Mouse (Mus musculus): Measurements from ENCODE around the gene Pspc1.
"Not testable (repeated sequence)": the region's sequence is repeated elsewhere in the genome, so short reads cannot be mapped to it uniquely, and the experiment has no call there.

The Pspc1 gene

DNA sequence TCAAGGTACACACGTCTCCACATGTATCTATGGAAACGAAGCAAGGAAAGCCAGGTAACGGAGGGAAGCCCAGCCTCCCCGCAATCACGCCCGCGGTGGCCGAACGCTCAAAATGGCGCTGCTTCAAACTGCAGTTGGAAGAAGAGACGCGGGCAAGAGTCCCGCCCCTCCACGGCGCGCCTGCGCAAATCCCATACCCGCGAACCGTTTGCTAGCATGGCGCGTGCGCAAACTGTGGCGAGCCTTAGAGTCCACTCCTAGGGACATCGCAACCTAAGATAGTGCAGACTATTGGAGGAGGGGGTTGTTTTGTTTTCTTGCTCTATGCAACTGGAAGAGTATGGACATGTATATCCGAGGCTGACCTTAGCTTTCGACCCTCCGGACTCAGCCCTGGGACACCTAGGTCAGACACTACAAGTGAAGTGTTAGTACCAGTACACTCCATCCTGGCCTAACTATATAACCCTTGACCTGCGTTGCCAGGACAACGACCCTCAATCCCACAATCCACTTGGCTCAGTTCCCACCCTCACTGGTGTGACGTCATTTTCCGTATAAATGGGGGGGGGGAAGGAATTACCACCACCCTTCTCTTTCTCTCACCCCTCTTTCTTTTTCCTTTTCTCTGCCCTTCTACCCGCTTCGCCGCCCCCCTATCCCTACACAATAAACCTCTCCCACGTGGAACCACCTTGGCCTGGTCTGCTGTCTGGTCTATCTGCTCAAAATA lies at the start of gene Pspc1:
Pspc1 (minus strand) TSS at position 117 of the 733 bp plus-strand sequence.
- peak; percentile 89 to 95 for DNase-seq (ENCODE audit: low spot score in 2 of 2)

DNA sequence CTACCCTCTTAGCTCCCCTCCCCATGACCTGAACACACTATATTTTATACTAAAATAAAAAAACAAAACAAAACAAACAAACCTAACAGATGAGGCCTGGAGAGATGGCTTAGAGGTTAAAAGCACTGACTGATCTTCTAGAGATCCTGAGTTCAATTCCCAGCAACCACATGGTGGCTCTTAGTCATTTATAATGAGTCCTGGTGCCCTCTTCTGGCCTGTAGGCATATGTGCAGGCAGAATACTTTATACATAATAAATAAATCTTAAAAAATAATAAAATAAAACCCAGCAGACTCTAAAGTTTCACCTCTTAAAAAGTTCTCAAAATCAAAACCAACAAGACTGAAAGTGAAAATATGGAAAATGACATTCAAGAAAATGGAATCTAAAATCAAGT lies 46.4 kb upstream of the Pspc1 start:
- no peak for DNase-seq (ENCODE audit: low spot score in 2 of 2)

DNA sequence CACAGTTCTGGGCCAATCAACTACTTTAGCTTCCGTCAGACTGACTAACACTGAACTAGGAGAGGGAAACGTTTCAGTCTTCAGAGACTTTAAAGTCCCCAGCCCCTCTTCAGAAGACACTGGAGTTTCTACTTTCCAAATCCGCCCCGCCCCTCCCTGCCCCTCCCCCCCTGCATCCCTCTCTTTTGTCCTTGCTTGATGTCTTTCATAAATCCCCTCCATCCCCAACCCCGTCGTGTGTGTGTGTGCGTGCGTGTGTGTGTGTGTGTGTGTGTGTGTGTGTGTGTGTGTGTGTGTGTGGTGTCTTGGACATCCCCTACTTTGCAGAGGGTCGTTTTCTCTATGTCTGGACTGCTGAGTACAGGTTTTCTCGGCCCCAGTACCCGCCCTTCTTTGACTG lies 39.5 kb upstream of the Pspc1 start:
- DNase-seq (ENCODE audit: low spot score in 2 of 2) = no peak

- DNase-seq (ENCODE audit: low spot score in 2 of 2) = no peak
These were observed 39.0 kb upstream of the Pspc1 start for GRCm38 (mm10) chr14:56817131-56817530.

- no peak for DNase-seq (ENCODE audit: low spot score in 2 of 2)
These were observed 38.4 kb upstream of the Pspc1 start for GRCm38 (mm10) chr14:56816541-56816940.

GRCm38 (mm10) chr14:56812520-56813036 lies 34.5 kb upstream of the Pspc1 start:
- peak; percentile 44 to 75 for DNase-seq (ENCODE audit: low spot score in 2 of 2)

GRCm38 (mm10) chr14:56811701-56812339 lies 33.7 kb upstream of the Pspc1 start, which contains the start of gene Zmym5:
TSS of gene Zmym5 (minus strand) at chr14:56811716.
- peak; percentile 65 to 89 for DNase-seq (ENCODE audit: low spot score in 2 of 2)

DNA sequence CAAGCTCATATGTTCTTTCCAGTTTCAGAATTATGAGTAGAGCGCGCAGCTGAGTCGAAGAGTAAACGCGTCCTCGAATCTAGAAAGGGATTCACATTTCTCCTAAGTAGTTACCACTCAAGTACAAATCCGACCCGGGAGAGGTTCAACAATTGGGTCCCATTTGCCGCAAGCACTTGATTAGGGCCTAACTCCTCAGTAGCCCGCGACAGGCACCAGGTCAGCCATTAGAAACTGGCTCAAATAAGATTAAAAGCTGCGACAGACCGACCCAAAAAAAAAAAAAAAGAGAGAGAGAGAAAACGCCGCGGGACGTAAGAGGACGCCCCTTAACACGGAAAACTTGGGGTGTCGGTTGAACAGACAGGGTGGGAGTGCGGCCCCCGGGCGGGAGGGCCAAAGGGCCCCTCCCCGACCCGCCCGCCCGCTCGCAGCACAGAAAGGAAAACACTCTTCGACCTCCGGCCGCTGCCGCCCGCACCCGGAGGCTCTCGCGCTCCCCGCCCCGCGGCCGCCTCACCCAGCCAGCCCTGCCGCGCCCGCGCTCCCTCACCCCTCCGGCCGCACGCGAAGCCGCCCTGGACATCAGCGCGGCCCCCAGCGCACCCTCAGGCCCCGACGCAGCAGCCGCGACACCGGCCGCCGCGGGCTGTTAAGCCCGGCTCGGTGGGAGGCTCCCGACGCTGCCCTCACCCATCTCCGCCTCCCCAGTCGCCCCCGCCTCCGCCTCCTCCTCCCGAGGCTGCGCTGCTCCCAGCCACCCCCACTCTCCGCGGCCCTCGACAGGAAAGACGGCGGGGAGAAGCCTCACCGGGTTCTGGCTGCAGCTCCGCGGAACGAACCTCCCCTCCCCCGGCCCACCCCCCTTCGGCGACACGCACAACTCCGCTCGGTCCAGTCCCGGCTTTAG lies 32.9 kb upstream of the Pspc1 start:
- DNase-seq (ENCODE audit: low spot score in 2 of 2) = peak in 1 of 2 experiments; percentile 28

DNA sequence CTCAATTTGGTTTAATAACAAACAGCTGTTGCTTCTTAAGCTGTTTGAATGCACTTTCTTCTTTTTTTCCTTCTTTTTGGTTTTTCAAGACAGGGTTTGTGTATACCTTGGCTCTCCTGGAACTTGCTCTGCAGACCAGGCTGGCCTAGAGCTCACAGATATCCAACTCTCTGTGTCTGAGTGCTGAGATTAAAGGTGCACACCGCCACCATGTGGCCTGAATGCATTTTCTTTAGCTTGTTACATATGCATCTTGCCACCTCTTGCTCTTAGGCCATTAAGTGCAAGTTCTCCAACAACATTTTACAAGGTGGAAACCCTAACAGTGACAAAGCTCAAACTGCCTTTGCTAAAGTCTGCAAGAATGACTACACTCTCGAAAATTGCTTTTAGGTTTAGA lies 15.1 kb upstream of the Pspc1 start:
- peak in 1 of 2 experiments; percentile 33 for DNase-seq (ENCODE audit: low spot score in 2 of 2)

DNA sequence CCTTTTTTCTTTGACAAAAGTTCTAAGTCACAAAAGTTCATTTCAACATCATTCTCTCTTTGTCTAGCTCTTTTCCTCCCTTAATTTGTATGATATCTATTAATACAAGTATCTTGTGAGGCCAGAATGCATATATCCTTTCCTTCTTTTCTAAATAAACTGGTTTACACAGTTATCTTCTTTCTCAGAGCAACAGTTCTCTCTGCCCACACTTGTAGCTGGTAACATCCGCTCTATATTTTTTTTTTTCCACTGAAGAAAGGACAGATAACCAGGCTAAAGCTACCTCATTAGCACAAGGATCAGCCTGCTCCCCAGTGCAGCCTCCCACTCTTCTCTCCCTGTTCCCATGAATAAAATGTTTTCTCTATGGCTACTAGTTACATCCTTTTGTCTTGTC lies 6.5 kb upstream of the Pspc1 start:
- DNase-seq (ENCODE audit: low spot score in 2 of 2) = no peak

DNA sequence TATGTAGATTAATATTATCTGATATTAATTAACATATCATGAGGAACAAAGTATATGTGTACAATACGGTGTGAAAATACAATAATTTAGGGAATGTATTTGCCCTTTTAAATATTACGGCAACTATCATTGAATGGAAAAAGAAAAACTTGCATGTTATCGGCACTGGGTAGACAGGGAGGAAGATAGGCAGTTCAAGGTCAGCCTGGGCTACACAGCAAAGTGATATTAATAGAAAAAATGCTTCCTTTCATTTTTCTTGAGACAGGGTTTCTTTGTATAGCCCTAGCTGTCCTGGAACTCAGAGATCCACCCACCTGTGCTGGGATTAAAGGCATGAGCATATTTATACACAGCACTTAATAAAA lies 801 bp upstream of the Pspc1 start:
- no peak for DNase-seq (ENCODE audit: low spot score in 2 of 2)

- DNase-seq (ENCODE audit: low spot score in 2 of 2) = peak; percentile 34 to 40
These were observed 568 bp downstream of the Pspc1 start for GRCm38 (mm10) chr14:56777360-56778136.

DNA sequence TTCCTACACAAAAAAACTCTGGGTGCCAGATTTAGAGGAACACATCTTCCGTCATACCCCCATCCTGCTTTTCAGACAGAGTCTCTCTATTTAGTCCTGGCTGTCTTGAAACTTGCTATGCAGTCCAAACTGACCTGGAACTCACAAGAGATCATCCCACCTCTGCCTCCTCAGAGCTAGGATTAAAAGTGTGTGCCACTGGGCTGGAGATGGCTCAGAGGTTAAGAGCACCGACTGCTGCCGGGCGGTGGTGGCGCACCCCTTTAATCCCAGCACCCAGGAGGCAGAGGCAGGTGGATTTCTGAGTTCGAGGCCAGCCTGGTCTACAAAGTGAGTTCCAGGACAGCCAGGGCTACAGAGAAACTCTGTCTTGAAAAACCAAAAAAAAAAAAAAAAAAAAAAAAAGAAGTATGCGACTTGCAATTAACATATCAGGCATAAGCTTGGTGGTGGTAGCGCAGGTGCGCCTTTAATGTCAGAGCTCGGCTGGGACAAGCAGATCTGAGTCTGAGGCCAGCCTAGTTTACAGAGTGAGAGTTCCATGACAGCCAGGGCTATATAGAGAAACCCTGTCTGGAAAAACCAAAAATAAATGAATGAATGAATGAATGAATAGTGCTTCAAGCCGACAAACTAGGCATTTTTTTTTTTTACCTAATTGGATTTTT lies 1.4 kb downstream of the Pspc1 start:
- DNase-seq (ENCODE audit: low spot score in 2 of 2) = no peak

DNA sequence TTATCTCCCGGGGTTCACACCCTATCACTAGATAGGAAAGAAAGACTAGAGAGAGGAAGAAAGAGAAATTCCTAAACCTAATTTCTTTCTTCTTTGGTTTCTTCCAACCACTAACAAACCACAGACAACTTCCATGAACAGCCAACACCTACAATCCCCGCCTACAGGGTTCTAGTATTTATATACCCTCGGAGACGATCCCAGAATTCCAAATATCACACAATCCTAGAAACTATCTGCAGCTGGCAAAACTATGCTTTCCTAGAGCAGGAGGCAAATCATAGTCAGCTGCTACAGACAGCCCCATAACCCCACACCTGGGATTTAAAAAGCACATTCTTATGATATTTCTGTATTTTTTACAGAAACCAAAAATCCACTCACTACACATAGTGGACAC lies 2.7 kb downstream of the Pspc1 start:
- no peak for DNase-seq (ENCODE audit: low spot score in 2 of 2)

GRCm38 (mm10) chr14:56766438-56766837 lies 11.7 kb downstream of the Pspc1 start:
- DNase-seq (ENCODE audit: low spot score in 2 of 2) = not testable (repeated sequence)

DNA sequence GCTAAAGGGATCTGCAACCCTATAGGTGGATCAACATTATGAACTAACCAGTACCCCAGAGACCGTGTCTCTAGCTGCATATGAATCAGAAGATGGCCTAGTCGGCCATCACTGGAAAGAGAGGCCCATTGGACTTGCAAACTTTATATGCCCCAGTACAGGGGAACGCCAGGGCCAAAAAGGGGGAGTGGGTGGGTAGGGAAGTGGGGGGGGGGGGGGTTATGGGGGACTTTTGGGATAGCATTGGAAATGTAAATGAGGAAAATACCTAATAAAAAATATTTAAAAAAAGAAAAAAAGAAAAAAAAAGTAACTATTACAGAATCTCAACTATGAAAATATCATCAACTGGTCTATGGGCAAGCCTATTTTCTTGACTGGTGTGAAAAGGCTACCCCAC lies 13.0 kb downstream of the Pspc1 start:
- DNase-seq (ENCODE audit: low spot score in 2 of 2) = not testable (repeated sequence)

GRCm38 (mm10) chr14:56751282-56751681 lies 26.8 kb downstream of the Pspc1 start:
- no peak for DNase-seq (ENCODE audit: low spot score in 2 of 2)

- no peak for DNase-seq (ENCODE audit: low spot score in 2 of 2)
These were observed 37.9 kb downstream of the Pspc1 start for GRCm38 (mm10) chr14:56740175-56740574.

DNA sequence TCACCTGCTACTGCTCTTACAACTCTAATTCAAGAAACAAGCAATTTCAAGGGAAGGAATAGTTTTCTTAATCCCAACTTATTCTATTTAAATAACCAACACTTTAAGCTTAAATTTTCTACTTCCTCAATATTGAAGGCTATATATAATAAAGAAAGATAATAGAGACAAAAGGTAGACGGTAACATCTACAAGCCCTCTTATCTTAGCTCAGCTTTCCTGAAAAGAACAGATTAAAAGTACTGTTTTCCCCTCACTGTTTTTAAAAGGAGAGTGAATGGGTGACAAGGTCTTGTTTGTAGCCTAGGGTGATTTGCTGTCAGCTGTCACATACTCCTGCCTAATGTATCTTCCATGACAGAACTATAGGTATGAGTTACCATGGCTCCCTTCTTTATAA lies 51.6 kb downstream of the Pspc1 start:
- DNase-seq (ENCODE audit: low spot score in 2 of 2) = no peak

DNA sequence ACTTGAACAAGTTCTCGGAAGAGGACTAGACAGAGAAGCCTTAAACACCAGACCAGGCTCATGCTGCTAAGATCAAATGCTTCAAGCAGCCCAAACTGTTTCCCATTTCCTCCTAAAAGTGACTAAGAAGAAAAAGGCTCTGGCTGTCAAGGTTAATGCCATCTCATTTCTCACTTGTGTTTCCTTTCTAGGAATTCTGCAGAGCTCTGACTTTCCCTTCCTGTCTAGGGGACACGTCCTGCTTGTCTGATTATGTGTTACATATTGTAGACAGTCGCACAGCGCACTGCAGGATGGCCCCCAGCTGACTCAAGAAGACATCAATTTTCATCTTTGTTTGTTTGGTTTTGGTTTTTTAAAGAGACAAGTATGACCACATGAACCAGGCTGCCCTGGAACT lies 72.4 kb downstream of the Pspc1 start:
- DNase-seq (ENCODE audit: low spot score in 2 of 2) = no peak

GRCm38 (mm10) chr14:56702644-56703043 lies 75.5 kb downstream of the Pspc1 start:
- DNase-seq (ENCODE audit: low spot score in 2 of 2) = no peak

Measured in cerebellum, postnatal 4 days (tissue).